Mouse (Mus musculus): ENCODE results near the gene Myh2. TPM values are rescaled to one million over a fixed set of nuclear protein-coding genes. Genes with fewer than 3 reads are reported as not detected.

Gene Myh2
- polyA plus RNA-seq, 1 experiment from 2014 or later, result not detected

- no peak overlapping the region for H3K4me3 ChIP-seq
- no peaks in the 10 kb centered on the region for H3K36me3 ChIP-seq
- H3K27ac ChIP-seq (replicated peaks), result no peak overlapping the region
- no peak overlapping the region for H3K9ac ChIP-seq (replicated peaks)
- no peaks in the 10 kb centered on the region for H3K4me1 ChIP-seq
- no peaks in the 10 kb centered on the region for H3K9me3 ChIP-seq
- H3K4me2 ChIP-seq (replicated peaks), result no peak overlapping the region
- WGBS, result 94% methylated on average over 8 of the region's 8 CpGs
- no peak for ATAC-seq (replicated peaks)
- no peaks in the 10 kb centered on the region for H3K27me3 ChIP-seq
These were observed 51.0 kb downstream of the Myh2 start for GRCm38 (mm10) chr11:67221803-67222202.

- H3K4me2 ChIP-seq (replicated peaks), result no peak overlapping the region
- H3K9me3 ChIP-seq, result no peaks in the 10 kb centered on the region
- 81% methylated on average over 3 of the region's 3 CpGs for WGBS
- no peaks in the 10 kb centered on the region for H3K4me1 ChIP-seq
- no peaks in the 10 kb centered on the region for H3K36me3 ChIP-seq
- ATAC-seq (replicated peaks), result no peak
- no peak overlapping the region for H3K9ac ChIP-seq (replicated peaks)
- no peak overlapping the region for H3K4me3 ChIP-seq
- H3K27me3 ChIP-seq, result no peaks in the 10 kb centered on the region
- no peak overlapping the region for H3K27ac ChIP-seq (replicated peaks)
These were observed 53.6 kb downstream of the Myh2 start for GRCm38 (mm10) chr11:67224466-67224865.

DNA sequence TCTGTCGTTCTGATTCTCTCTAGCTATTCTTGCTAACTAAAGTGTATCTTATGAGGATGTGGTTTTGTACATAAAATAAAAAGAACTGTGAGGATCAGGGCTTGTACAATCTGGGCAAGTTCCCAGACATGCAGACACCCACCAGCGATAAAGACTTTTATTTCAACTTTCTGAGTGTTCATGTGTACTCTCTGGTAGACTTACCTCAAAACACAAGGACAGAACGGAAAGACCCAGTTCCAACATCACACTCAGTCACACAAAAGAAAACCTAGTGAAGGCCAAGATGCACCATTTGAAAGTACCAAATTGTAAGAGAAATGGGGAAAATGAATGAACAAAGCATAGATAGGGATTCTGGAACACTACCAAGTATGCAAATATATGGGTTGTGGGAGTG is 57.9 kb downstream of the Myh2 start:
- Histone ChIP-seq H3K4me2 (replicated peaks) (no peak overlapping the region), H3K27me3 (no peaks in the 10 kb centered on the region), H3K4me3 (no peak overlapping the region), H3K9ac (replicated peaks) (no peak overlapping the region), H3K27ac (replicated peaks) (no peak overlapping the region), H3K36me3 (no peaks in the 10 kb centered on the region), H3K9me3 (no peaks in the 10 kb centered on the region), H3K4me1 (no peaks in the 10 kb centered on the region)
- WGBS, result 73% methylated on average over 3 of the region's 3 CpGs
- no peak for ATAC-seq (replicated peaks)

- Histone ChIP-seq H3K4me1 (no peaks in the 10 kb centered on the region), H3K27ac (replicated peaks) (no peak overlapping the region), H3K36me3 (no peaks in the 10 kb centered on the region), H3K4me2 (replicated peaks) (no peak overlapping the region), H3K4me3 (no peak overlapping the region), H3K9ac (replicated peaks) (no peak overlapping the region), H3K27me3 (no peaks in the 10 kb centered on the region), H3K9me3 (no peaks in the 10 kb centered on the region)
- WGBS, result 81% methylated on average over 5 of the region's 5 CpGs
- ATAC-seq (replicated peaks), result no peak
These were observed 58.3 kb downstream of the Myh2 start for GRCm38 (mm10) chr11:67229166-67229565.

GRCm38 (mm10) chr11:67229946-67230345 is 59.1 kb downstream of the Myh2 start:
- Histone ChIP-seq H3K4me1 (no peaks in the 10 kb centered on the region), H3K27ac (replicated peaks) (no peak overlapping the region), H3K36me3 (no peaks in the 10 kb centered on the region), H3K27me3 (no peaks in the 10 kb centered on the region), H3K4me2 (replicated peaks) (no peak overlapping the region), H3K9me3 (no peaks in the 10 kb centered on the region), H3K4me3 (no peak overlapping the region), H3K9ac (replicated peaks) (no peak overlapping the region)
- WGBS, result 90% methylated on average over 2 of the region's 2 CpGs
- no peak for ATAC-seq (replicated peaks)

GRCm38 (mm10) chr11:67235639-67236358 is 65.0 kb downstream of the Myh2 start:
- Histone ChIP-seq H3K4me3 (no peak overlapping the region), H3K9me3 (no peaks in the 10 kb centered on the region), H3K27me3 (no peaks in the 10 kb centered on the region), H3K36me3 (no peaks in the 10 kb centered on the region), H3K9ac (replicated peaks) (no peak overlapping the region), H3K4me2 (replicated peaks) (no peak overlapping the region), H3K4me1 (no peaks in the 10 kb centered on the region), H3K27ac (replicated peaks) (no peak overlapping the region)
- 70% methylated on average over 5 of the region's 5 CpGs for WGBS
- no peak for ATAC-seq (replicated peaks)

DNA sequence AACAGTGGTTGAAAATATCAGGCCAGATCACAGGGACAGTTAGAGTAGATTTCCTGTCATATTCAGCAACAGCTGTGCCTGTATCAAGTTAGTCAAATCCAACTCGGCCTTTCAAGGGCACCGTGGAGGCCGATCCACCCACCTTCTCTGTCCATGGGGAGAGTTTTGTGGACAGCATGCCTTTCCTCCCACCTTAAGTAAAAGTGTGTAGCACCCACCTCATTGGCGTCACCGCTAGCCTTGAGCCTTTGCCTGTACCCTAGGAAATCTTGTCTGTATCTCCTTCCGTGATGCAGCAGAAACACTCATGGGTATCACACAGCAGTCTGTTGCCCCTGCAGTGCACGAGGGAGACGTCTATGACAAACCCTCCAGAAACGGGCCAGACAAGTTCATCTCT is 66.0 kb downstream of the Myh2 start:
- no peak overlapping the region for H3K9ac ChIP-seq (replicated peaks)

GRCm38 (mm10) chr11:67237481-67238079 is 66.8 kb downstream of the Myh2 start, which contains the start of gene Myh4:
Gene Myh4, plus strand, starts transcription at chr11:67238029.
- Histone ChIP-seq H3K4me3 (no peak within 1 kb of the TSS), H3K27me3 (no peaks in the 10 kb centered on the region), H3K9me3 (no peaks in the 10 kb centered on the region), H3K4me2 (replicated peaks) (no peak within 1 kb of the TSS), H3K27ac (replicated peaks) (no peak within 1 kb of the TSS), H3K36me3 (no peaks in the 10 kb centered on the region), H3K4me1 (no peaks in the 10 kb centered on the region), H3K9ac (replicated peaks) (no peak within 1 kb of the TSS)
- ATAC-seq (replicated peaks), result no peak
- 68% methylated on average over 5 of the region's 5 CpGs for WGBS

More for the DNA sequence above, 66.0 kb downstream of the Myh2 start:
- no peak overlapping the region for H3K4me2 ChIP-seq (replicated peaks)
- H3K4me3 ChIP-seq, result no peak overlapping the region
- no peak overlapping the region for H3K27ac ChIP-seq (replicated peaks)
- H3K9me3 ChIP-seq, result no peaks in the 10 kb centered on the region
- H3K36me3 ChIP-seq, result no peaks in the 10 kb centered on the region
- no peaks in the 10 kb centered on the region for H3K27me3 ChIP-seq
- H3K4me1 ChIP-seq, result no peaks in the 10 kb centered on the region
- 89% methylated on average over 9 of the region's 9 CpGs for WGBS
- ATAC-seq (replicated peaks), result no peak

- Histone ChIP-seq H3K9ac (replicated peaks) (no peak overlapping the region), H3K36me3 (no peaks in the 10 kb centered on the region), H3K27ac (replicated peaks) (no peak overlapping the region), H3K4me1 (no peaks in the 10 kb centered on the region), H3K27me3 (no peaks in the 10 kb centered on the region), H3K9me3 (no peaks in the 10 kb centered on the region), H3K4me2 (replicated peaks) (no peak overlapping the region), H3K4me3 (no peak overlapping the region)
- WGBS, result 76% methylated on average over 6 of the region's 6 CpGs
- no peak for ATAC-seq (replicated peaks)
These were observed 70.2 kb downstream of the Myh2 start for GRCm38 (mm10) chr11:67241051-67241450.

Other genes with a start within 250 kb of the Myh2 start
- gene Tmem238l, start 214.4 kb upstream of the Myh2 start, polyA plus RNA-seq (2015; fragmentation: Nextera tagmentation; extraction: Ambion mirVana), result not detected in 2 replicates
- gene Tmem220, start 145.9 kb upstream of the Myh2 start, polyA plus RNA-seq (2015; fragmentation: Nextera tagmentation; extraction: Ambion mirVana), result 0.31 and 0.55 TPM in 2 replicates
- gene Adprm, start 118.4 kb upstream of the Myh2 start, polyA plus RNA-seq (2015; fragmentation: Nextera tagmentation; extraction: Ambion mirVana), result 34.2 and 34.9 TPM in 2 replicates
- gene Sco1, start 118.4 kb upstream of the Myh2 start, polyA plus RNA-seq (2015; fragmentation: Nextera tagmentation; extraction: Ambion mirVana), result 14.7 and 15.5 TPM in 2 replicates
- gene Myh3, start 92.7 kb upstream of the Myh2 start, polyA plus RNA-seq (2015; fragmentation: Nextera tagmentation; extraction: Ambion mirVana), result 0.08 and 0.48 TPM in 2 replicates
- 0.08 TPM in 2 replicates for gene Myh1, start 29.0 kb downstream of the Myh2 start, polyA plus RNA-seq (2015; fragmentation: Nextera tagmentation; extraction: Ambion mirVana)
- gene Myh4, start 67.0 kb downstream of the Myh2 start, polyA plus RNA-seq (2015; fragmentation: Nextera tagmentation; extraction: Ambion mirVana), result 0.04 TPM in 1 of 2 replicates, not detected in the other
- gene Myh8, start 106.1 kb downstream of the Myh2 start, polyA plus RNA-seq (2015; fragmentation: Nextera tagmentation; extraction: Ambion mirVana), result 0.11 and 0.23 TPM in 2 replicates
- gene Myh13, start 150.6 kb downstream of the Myh2 start, polyA plus RNA-seq (2015; fragmentation: Nextera tagmentation; extraction: Ambion mirVana), result 0.04 and 0.14 TPM in 2 replicates